Mouse (Mus musculus): Measurements from ENCODE around the gene Zfp523. TPM values are rescaled to one million over a fixed set of nuclear protein-coding genes. Genes with fewer than 3 reads are reported as not detected.
"Not testable (repeated sequence)": the region's sequence is repeated elsewhere in the genome, so short reads cannot be mapped to it uniquely, and the experiment has no call there.

The Zfp523 gene
- polyA plus RNA-seq, 1 experiment = 111 TPM

GRCm38 (mm10) chr17:28216791-28217190, 39.9 kb downstream of the Zfp523 start:
- TF ChIP-seq POLR2A (IDR thresholded peaks at IDR 0.05; ENCODE audit: borderline replicate concordance, extremely low read depth, insufficient read depth, insufficient read length, poor library complexity, severe bottlenecking) = no peak
- no peak for TF ChIP-seq CTCF (IDR thresholded peaks at IDR 0.05; ENCODE audit: borderline replicate concordance, extremely low read depth, insufficient read depth, insufficient read length)
- DNase-seq (ENCODE audit: low read depth) = no peak

- peak; percentile 37 for DNase-seq (ENCODE audit: low read depth)
- TF ChIP-seq POLR2A (IDR thresholded peaks at IDR 0.05; ENCODE audit: borderline replicate concordance, extremely low read depth, insufficient read depth, insufficient read length, poor library complexity, severe bottlenecking) (no peak), CTCF (IDR thresholded peaks at IDR 0.05; ENCODE audit: borderline replicate concordance, extremely low read depth, insufficient read depth, insufficient read length) (no peak)
Measured at GRCm38 (mm10) chr17:28217721-28218649, 41.1 kb downstream of the Zfp523 start.

- DNase-seq (ENCODE audit: low read depth) = not testable (repeated sequence)
Measured at GRCm38 (mm10) chr17:28222463-28222862, 45.5 kb downstream of the Zfp523 start.

GRCm38 (mm10) chr17:28223561-28224391, 46.8 kb downstream of the Zfp523 start:
- peak; percentile 94 for DNase-seq (ENCODE audit: low read depth)
- TF ChIP-seq POLR2A (IDR thresholded peaks at IDR 0.05; ENCODE audit: borderline replicate concordance, extremely low read depth, insufficient read depth, insufficient read length, poor library complexity, severe bottlenecking) = no peak; the same call in 1 of the 2 replicates
- no peak for TF ChIP-seq CTCF (IDR thresholded peaks at IDR 0.05; ENCODE audit: borderline replicate concordance, extremely low read depth, insufficient read depth, insufficient read length)

- no peak for DNase-seq (ENCODE audit: low read depth)
- TF ChIP-seq CTCF (IDR thresholded peaks at IDR 0.05; ENCODE audit: borderline replicate concordance, extremely low read depth, insufficient read depth, insufficient read length) (no peak), POLR2A (IDR thresholded peaks at IDR 0.05; ENCODE audit: borderline replicate concordance, extremely low read depth, insufficient read depth, insufficient read length, poor library complexity, severe bottlenecking) (no peak)
Measured at GRCm38 (mm10) chr17:28224615-28225014, 47.7 kb downstream of the Zfp523 start.

GRCm38 (mm10) chr17:28226014-28226413, 49.1 kb downstream of the Zfp523 start:
- peak; percentile 97 for TF ChIP-seq CTCF (IDR thresholded peaks at IDR 0.05; ENCODE audit: borderline replicate concordance, extremely low read depth, insufficient read depth, insufficient read length)
- no peak for TF ChIP-seq POLR2A (IDR thresholded peaks at IDR 0.05; ENCODE audit: borderline replicate concordance, extremely low read depth, insufficient read depth, insufficient read length, poor library complexity, severe bottlenecking)
- peak; percentile 95 for DNase-seq (ENCODE audit: low read depth)

GRCm38 (mm10) chr17:28230486-28230885, 53.6 kb downstream of the Zfp523 start:
- TF ChIP-seq POLR2A (IDR thresholded peaks at IDR 0.05; ENCODE audit: borderline replicate concordance, extremely low read depth, insufficient read depth, insufficient read length, poor library complexity, severe bottlenecking) (no peak), CTCF (IDR thresholded peaks at IDR 0.05; ENCODE audit: borderline replicate concordance, extremely low read depth, insufficient read depth, insufficient read length) (no peak)
- DNase-seq (ENCODE audit: low read depth) = no peak

GRCm38 (mm10) chr17:28231026-28231736, 54.3 kb downstream of the Zfp523 start:
- no peak for TF ChIP-seq CTCF (IDR thresholded peaks at IDR 0.05; ENCODE audit: borderline replicate concordance, extremely low read depth, insufficient read depth, insufficient read length)
- TF ChIP-seq POLR2A (IDR thresholded peaks at IDR 0.05; ENCODE audit: borderline replicate concordance, extremely low read depth, insufficient read depth, insufficient read length, poor library complexity, severe bottlenecking) = no peak
- no peak for DNase-seq (ENCODE audit: low read depth)

GRCm38 (mm10) chr17:28232475-28233060, 55.6 kb downstream of the Zfp523 start, which contains the start of gene Ppard:
Gene Ppard (plus strand): TSS chr17:28232700.
- peak; percentile 98 for DNase-seq (ENCODE audit: low read depth)

GRCm38 (mm10) chr17:28233091-28233731, 56.3 kb downstream of the Zfp523 start:
- DNase-seq (ENCODE audit: low read depth) = no peak
- TF ChIP-seq POLR2A (IDR thresholded peaks at IDR 0.05; ENCODE audit: borderline replicate concordance, extremely low read depth, insufficient read depth, insufficient read length, poor library complexity, severe bottlenecking) = no peak
- TF ChIP-seq CTCF (IDR thresholded peaks at IDR 0.05; ENCODE audit: borderline replicate concordance, extremely low read depth, insufficient read depth, insufficient read length) = no peak

More at GRCm38 (mm10) chr17:28232475-28233060, 55.6 kb downstream of the Zfp523 start, which contains the start of gene Ppard:
- TF ChIP-seq POLR2A (IDR thresholded peaks at IDR 0.05; ENCODE audit: borderline replicate concordance, extremely low read depth, insufficient read depth, insufficient read length, poor library complexity, severe bottlenecking) (peak; percentile 53; the same call in 1 of the 2 replicates), CTCF (IDR thresholded peaks at IDR 0.05; ENCODE audit: borderline replicate concordance, extremely low read depth, insufficient read depth, insufficient read length) (peak; percentile 97)

Measured in brain, embryonic 14.5 days (tissue).